Mouse (Mus musculus) cortical plate, adult 2 months (tissue): Measurements from ENCODE around the gene Zfp941. TPM values are rescaled to one million over a fixed set of nuclear protein-coding genes. Genes with fewer than 3 reads are reported as not detected.

Source experiments
- H3K27ac ChIP-seq: fragments of 200-500 bp; 2 replicates; pipeline ENCODE4 v1.5.1; 2012; ENCODE audit warnings: low read length, control low read depth, inconsistent platforms; ENCODE audit not compliant: insufficient read depth
- H3K4me1 ChIP-seq: fragments of 200-500 bp; 2 replicates; pipeline ENCODE4 v1.6.1; 2011; ENCODE audit warnings: low read length; ENCODE audit not compliant: control insufficient read depth, insufficient read depth
- H3K4me3 ChIP-seq: fragments of 200-500 bp; 2 replicates; pipeline ENCODE4 v1.5.1; 2011; ENCODE audit warnings: mild to moderate bottlenecking, low read length, control low read depth; ENCODE audit not compliant: insufficient read depth
- CTCF ChIP-seq: fragments of 200-500 bp; IDR thresholded peaks from 2 replicates; pipeline ENCODE4 v1.5.1; 2011; ENCODE audit warnings: mild to moderate bottlenecking, control low read depth, low read length; ENCODE audit not compliant: insufficient read depth; ENCODE audit errors: extremely low read depth
- POLR2A ChIP-seq: fragments of 200-500 bp; IDR thresholded peaks from 2 replicates; pipeline ENCODE4 v1.6.1; 2011; ENCODE audit warnings: mild to moderate bottlenecking, low read length, control low read depth; ENCODE audit not compliant: insufficient read depth; ENCODE audit errors: extremely low read depth
- polyA plus RNA-seq: library from polyadenylated mRNA; depleted of rRNA; stranded (reverse); fragments of >200 nt; gene quantifications from 2 replicates; pipeline ENCODE4 v1.2.3, GENCODE M21; 2012

Gene Zfp941
- polyA plus RNA-seq, 1 experiment: 17.5 TPM

DNA sequence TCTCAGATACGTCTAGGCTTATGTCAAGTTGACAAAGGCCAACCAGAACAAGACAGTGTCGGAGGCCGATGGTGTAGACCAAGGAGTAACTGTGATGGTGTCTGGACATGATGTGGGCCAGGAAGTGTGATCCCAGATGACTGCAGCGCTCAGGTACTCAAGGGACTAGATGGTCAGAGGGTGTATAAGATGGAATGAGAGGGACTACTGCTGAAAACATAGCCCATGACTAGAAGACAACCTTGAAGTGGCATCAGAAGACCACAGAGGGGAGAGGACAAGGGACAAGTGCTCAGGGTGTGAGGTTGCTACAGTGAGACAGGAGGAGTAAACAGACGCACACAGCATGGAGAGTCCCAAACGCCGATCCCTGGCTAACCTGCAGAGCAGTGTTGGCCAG lies 21.8 kb upstream of the Zfp941 start:
- H3K27ac ChIP-seq: no peak overlapping the region
- no peak overlapping the region for H3K4me3 ChIP-seq
- H3K4me1 ChIP-seq: no peaks in the 10 kb centered on the region
- TF ChIP-seq POLR2A (no peak), CTCF (no peak)

DNA sequence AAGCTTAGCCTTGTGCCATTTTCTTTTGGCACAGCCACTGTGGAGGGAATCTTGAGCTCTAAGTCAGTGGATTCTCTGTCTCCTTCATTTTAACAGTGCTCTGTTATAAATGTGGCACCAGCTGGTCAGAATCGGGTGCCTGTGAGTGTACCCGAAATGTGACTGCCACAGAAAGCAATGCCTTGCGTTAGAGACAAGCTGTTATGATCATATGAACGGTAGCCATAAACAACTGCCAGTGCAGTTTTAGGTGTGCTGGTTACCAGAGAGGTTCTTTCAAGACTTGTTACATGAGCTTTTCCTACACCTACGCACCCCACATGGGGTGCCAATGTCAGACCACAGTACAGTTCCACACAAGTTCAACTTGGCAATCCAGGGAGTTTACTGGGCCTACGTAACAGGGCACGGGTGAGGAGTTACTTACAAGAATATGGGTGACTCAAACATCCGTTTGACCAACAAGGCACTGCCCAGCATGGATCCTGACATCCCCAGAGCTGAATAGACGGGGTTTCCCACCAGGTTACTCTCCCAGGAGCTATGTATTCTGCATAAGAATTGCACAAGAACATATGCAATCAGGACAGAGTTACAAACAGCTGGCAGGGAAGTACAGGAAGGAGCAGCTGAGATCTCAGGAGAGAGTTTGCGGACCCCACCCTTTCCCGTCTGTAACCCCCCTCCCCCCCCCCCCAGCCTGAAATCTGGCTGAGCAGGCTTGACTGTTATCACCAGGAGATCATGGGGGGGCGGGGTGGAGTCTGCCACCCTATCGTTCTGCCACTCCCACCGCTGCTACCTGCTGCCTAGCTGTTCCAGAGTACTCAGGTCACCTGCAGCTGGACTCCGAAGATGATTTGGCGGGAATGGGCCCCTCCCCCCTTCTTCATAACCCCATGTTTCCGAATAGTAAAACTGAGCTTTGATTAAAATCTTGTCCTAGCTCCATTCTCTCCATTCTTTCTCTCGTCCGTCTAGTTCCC lies 19.1 kb upstream of the Zfp941 start:
- Histone ChIP-seq H3K4me3 (no peak overlapping the region), H3K4me1 (no peaks in the 10 kb centered on the region), H3K27ac (no peak overlapping the region)
- no peak for TF ChIP-seq CTCF
- no peak for TF ChIP-seq POLR2A

DNA sequence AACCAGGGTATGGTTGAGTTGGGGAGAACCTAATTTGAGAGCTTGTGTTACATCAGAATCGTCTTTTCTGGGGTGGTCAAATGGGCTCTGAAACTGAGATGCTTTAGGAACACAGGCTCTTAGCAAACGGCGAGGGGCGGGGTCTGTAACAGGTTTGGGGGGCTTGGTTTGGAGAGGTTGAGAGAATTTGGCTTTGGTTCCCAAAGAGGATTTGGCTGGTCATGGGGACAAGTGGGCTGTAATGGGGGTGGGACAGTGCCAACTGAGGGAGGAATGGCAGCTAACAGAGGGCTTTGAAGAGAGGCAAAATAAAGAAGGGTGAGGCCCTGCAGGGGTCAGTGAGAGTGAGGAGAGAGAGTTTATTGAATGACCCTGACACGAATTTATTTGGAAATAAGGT lies 17.6 kb upstream of the Zfp941 start:
- H3K4me1 ChIP-seq: no peaks in the 10 kb centered on the region
- no peak overlapping the region for H3K4me3 ChIP-seq
- no peak overlapping the region for H3K27ac ChIP-seq
- TF ChIP-seq POLR2A (no peak), CTCF (no peak)

DNA sequence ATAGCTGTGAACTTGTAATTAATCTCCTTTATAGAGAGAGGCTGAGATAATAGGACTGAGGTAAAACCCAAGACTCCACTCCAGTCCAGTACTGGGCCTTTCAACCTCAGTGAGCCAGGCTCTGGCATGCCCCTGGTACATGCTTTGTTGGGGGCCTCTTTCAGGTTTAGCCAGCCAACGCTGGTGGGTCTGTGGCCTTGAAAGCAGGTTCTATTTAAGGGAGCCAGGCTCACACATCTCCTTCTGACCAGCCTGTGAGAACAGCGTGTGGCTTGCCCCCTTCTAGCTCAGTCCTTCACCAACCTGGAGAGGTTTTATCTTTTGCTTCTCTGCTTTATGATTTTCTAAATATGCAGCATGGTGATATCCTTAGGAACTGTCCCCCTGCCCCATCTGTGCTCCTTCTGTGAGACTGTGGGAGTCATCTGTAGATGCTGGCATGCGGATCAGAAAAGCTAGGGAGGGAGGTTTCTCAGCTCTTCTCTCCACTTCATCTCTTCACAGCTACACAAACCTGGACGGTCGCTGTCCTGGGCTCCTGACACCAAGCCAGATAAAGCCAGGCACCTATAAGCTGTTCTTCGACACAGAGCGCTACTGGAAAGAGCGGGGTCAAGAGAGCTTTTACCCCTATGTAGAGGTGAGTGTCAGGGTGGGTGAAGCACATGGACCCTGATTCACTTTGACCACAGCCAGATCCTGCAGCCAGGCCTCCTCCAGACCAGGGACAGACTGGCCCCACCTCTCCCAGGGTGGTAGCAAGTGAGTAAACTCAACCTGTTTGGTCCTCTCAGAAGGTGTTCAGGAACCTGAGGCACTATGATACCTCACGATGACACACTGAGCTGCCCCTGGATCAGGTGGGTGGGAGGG lies 14.5 kb upstream of the Zfp941 start:
- TF ChIP-seq POLR2A: no peak
- no peak for TF ChIP-seq CTCF
- Histone ChIP-seq H3K4me3 (no peak overlapping the region), H3K27ac (no peak overlapping the region), H3K4me1 (no peaks in the 10 kb centered on the region)

DNA sequence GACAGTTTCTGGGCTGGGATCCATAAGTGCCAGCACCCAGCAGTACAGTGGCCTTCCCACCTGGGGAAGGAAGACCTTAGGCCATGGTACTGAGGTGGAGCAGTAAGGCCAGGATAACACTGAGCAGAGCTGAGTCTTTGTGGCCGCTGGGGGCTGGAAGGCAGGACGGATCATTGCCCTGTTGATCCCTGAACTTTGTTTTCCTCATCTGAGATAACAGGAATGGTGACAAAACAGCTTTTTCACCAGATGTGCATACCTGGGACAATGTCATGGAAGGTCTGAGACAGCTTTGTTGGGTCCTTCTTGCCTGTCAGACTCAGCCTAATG lies 13.7 kb upstream of the Zfp941 start:
- no peak overlapping the region for H3K27ac ChIP-seq
- TF ChIP-seq CTCF: no peak
- no peak for TF ChIP-seq POLR2A
- H3K4me3 ChIP-seq: no peak overlapping the region
- no peaks in the 10 kb centered on the region for H3K4me1 ChIP-seq

DNA sequence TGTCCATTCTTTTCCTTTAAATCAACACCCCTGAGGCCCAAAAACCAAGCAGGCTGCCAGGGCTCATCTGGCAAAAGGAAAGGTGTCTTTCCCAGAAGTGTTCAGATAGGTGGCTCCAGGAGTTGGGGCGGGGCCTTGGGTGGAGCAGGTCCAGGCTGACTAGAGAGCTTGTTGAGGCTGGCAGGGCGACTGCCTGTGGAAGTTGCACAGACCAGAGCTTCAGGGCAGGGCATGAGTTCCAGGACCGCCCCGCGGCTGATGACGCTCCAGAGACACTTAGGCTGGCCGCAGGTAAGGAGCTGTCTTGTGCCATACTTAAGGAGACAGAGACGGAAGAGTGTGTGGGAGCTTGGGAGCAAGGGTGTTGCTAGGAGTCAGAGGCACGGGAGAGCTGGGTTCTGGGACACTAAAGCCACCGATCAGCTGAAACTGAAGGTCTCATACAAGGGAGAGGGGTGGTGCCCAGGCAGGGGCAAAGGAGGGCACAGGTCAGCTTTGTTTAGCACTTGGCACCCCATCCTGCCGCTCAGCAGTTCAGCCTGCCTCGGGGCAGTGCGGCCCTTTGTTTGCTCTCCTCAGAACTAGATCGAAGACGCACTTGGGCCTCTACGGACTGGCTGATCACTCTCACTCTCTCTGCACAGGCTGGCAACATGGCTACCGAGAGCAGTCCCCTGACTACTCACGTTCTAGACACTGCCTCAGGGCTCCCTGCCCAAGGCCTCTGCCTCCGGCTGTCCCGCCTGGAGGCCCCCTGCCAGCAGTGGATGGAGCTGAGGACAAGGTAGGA lies 13.2 kb upstream of the Zfp941 start, which contains the start of gene Urah:
Gene Urah (plus strand): TSS at position 51 of the 790 bp plus-strand sequence.
- Histone ChIP-seq H3K27ac (no peak within 1 kb of the TSS), H3K4me1 (no peaks in the 10 kb centered on the region), H3K4me3 (no peak within 1 kb of the TSS)
- TF ChIP-seq CTCF (no peak), POLR2A (no peak)

DNA sequence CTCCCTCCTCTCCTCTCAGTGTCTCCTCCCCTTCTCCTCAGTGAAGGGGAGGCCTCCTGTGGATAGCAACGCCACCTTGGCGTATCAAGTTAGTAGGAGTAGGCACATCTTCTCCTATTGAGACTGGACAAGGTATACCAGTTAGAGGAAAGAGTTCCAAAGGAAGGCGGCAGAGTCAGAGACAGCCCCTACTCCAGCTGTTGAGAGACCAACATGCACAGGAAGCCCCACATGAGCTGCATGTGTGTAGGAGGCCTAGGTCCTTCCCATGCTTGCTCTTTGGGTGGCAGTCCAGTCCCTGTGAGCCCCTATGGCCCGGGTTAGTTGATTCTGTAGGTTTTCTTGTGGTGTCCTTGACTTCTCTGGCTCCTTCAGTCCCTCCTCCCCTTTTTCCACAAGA lies 11.4 kb upstream of the Zfp941 start:
- TF ChIP-seq POLR2A (no peak), CTCF (no peak)
- no peak overlapping the region for H3K4me3 ChIP-seq
- no peaks in the 10 kb centered on the region for H3K4me1 ChIP-seq
- H3K27ac ChIP-seq: no peak overlapping the region

DNA sequence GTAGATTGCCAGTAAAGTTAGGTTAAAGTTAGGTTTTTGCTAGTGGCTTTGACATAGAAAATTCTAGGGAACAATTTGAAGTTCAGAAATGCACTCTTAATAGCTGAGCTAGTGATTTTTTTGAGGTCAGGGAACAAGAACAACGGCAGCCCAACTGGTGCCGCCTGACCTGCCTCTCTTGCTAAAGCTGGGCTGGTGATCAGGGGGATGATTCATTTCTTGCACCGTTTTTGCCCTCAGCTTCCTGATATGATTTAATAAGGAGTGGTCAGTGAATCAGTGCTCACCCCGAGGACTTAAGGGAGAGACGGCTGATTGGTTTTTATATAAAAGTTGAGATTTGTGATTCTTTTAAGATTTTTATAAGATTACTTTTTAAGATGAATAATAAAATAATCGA lies 9.5 kb upstream of the Zfp941 start:
- Histone ChIP-seq H3K4me1 (peaks cover 2% of the 10 kb centered on the region; the same call in 1 of the 2 replicates), H3K4me3 (no peak overlapping the region), H3K27ac (no peak overlapping the region)
- no peak for TF ChIP-seq CTCF
- no peak for TF ChIP-seq POLR2A
